Mouse (Mus musculus): Measurements from ENCODE around the gene Aldh4a1.

GRCm38 (mm10) chr4:139596715-139597114 is 26.0 kb upstream of the Aldh4a1 start:
- TF ChIP-seq EP300 (IDR thresholded peaks at IDR 0.05; ENCODE audit: low read depth) = no peak
- no peak for TF ChIP-seq CTCF (IDR thresholded peaks at IDR 0.05; ENCODE audit: low read depth)

All from heart, postnatal 0 days (tissue).